Mouse (Mus musculus) heart, adult 2 months (tissue): Measurements from ENCODE around the gene Atp5mpl.
"Not testable (repeated sequence)": the region's sequence is repeated elsewhere in the genome, so short reads cannot be mapped to it uniquely, and the experiment has no call there.

Experiments used
- CTCF ChIP-seq: fragments of 200-600 bp; IDR thresholded peaks from 2 replicates; pipeline ENCODE4 v1.8.1; 2022; ENCODE audit warnings: antibody characterized with exemption, mild to moderate bottlenecking, moderate library complexity
- POLR2A ChIP-seq: fragments of 200-500 bp; IDR thresholded peaks from 2 replicates; pipeline ENCODE4 v1.6.1; 2011; ENCODE audit warnings: mild to moderate bottlenecking, low read depth, low read length, control low read depth; ENCODE audit not compliant: insufficient read depth

- TF ChIP-seq POLR2A, CTCF: not testable (repeated sequence)
These were observed 22.5 kb downstream of the Atp5mpl start for GRCm38 (mm10) chr12:111944065-111944987.
